Mouse (Mus musculus) hindbrain, embryonic 15.5 days (tissue): ENCODE measurements around the gene Hsd17b7. TPM values are rescaled to one million over a fixed set of nuclear protein-coding genes. Genes with fewer than 3 reads are reported as not detected.

Source experiments
- ATAC-seq: fragments of 200-750 bp; cut with Nextera tagmentation; 2 replicates; pipeline ENCODE4 v1.8.0; 2017; ENCODE audit warnings: low read depth, moderate number of reproducible peaks, moderate TSS enrichment; ENCODE audit not compliant: low FRiP score
- H3K27ac ChIP-seq: fragments of 300-500 bp; sonication (generic); replicated peaks from 2 replicates; pipeline ENCODE4 v1.5.1; 2015; ENCODE audit warnings: mild to moderate bottlenecking, inconsistent platforms
- H3K27me3 ChIP-seq: fragments of 300-500 bp; sonication (generic); 2 replicates; pipeline ENCODE4 v1.6.1; 2015; ENCODE audit warnings: control low read depth, inconsistent platforms
- H3K36me3 ChIP-seq: fragments of 300-500 bp; sonication (generic); 2 replicates; pipeline ENCODE4 v1.6.1; 2015; ENCODE audit warnings: control low read depth, inconsistent platforms
- H3K4me1 ChIP-seq: fragments of 300-500 bp; sonication (generic); replicated peaks from 2 replicates; pipeline ENCODE4 v1.6.1; 2015; ENCODE audit warnings: control low read depth, inconsistent platforms
- H3K4me2 ChIP-seq: fragments of 300-500 bp; sonication (generic); 2 replicates; pipeline ENCODE4 v1.6.1; 2015; ENCODE audit warnings: moderate library complexity, mild to moderate bottlenecking, inconsistent platforms
- H3K4me3 ChIP-seq: fragments of 300-500 bp; sonication (generic); 2 replicates; pipeline ENCODE4 v1.5.1; 2015; ENCODE audit warnings: mild to moderate bottlenecking, inconsistent platforms
- H3K9ac ChIP-seq: fragments of 300-500 bp; sonication (generic); 2 replicates; pipeline ENCODE4 v1.6.1; 2015; ENCODE audit warnings: inconsistent platforms
- H3K9me3 ChIP-seq: fragments of 300-500 bp; sonication (generic); 2 replicates; pipeline ENCODE4 v1.6.1; 2016; ENCODE audit warnings: control low read depth, inconsistent platforms
- WGBS: fragments of 180-500 bp; shearing (Covaris S2); methylation state at CpG from one replicate; pipeline ENCODE4 v1.1.7; 2015; 5-methylcytosine and 5-hydroxymethylcytosine counted together
- polyA plus RNA-seq: library from polyadenylated mRNA; unstranded; fragments of >200 nt; fragmentation: Nextera tagmentation; extraction: Ambion mirVana; gene quantifications from 2 replicates; pipeline ENCODE4 v1.2.1, GENCODE M21; 2015

Gene Hsd17b7
- polyA plus RNA-seq, 1 experiment from 2014 or later: 21.3 TPM

GRCm38 (mm10) chr1:169910751-169911150 is 58.3 kb downstream of the Hsd17b7 start:
- H3K9me3 ChIP-seq: no peaks in the 10 kb centered on the region
- no peak for ATAC-seq
- H3K4me2 ChIP-seq: no peak overlapping the region
- no peak overlapping the region for H3K4me3 ChIP-seq
- WGBS: 76% methylated on average over 7 of the region's 7 CpGs
- H3K27ac ChIP-seq: no peak overlapping the region
- H3K9ac ChIP-seq: no peak overlapping the region
- H3K4me1 ChIP-seq: no peaks in the 10 kb centered on the region
- H3K36me3 ChIP-seq: no peaks in the 10 kb centered on the region
- no peaks in the 10 kb centered on the region for H3K27me3 ChIP-seq

DNA sequence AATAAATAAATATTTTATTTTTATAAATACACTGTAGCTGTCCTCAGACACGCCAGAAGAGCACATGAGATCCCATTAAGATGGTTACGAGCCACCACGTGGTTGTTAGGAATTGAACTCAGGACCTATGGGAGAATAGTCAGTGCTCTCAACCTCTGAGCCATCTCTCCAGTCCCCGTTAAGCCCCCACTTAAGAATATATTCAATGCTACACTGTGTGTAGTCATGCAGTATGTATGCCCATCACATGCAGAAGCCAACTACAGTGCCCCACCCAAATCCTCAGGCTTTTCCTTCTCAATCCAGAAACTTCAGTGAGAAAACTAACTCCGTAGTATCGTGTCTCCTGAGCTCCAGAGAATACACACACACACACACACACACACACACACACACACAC is 59.4 kb downstream of the Hsd17b7 start:
- no peak overlapping the region for H3K4me2 ChIP-seq
- H3K9me3 ChIP-seq: no peaks in the 10 kb centered on the region
- no peaks in the 10 kb centered on the region for H3K4me1 ChIP-seq
- no peak overlapping the region for H3K27ac ChIP-seq
- H3K36me3 ChIP-seq: no peaks in the 10 kb centered on the region
- H3K9ac ChIP-seq: no peak overlapping the region
- H3K27me3 ChIP-seq: no peaks in the 10 kb centered on the region
- WGBS: 92% methylated on average over 6 of the region's 6 CpGs
- ATAC-seq: peak; percentile 44; the same call in 1 of the 2 replicates
- H3K4me3 ChIP-seq: no peak overlapping the region

- Histone ChIP-seq H3K9me3 (no peaks in the 10 kb centered on the region), H3K27ac (no peak overlapping the region), H3K4me1 (no peaks in the 10 kb centered on the region), H3K4me2 (no peak overlapping the region), H3K27me3 (no peaks in the 10 kb centered on the region), H3K4me3 (no peak overlapping the region), H3K36me3 (no peaks in the 10 kb centered on the region), H3K9ac (no peak overlapping the region)
- ATAC-seq: peak; percentile 61; the same call in 1 of the 2 replicates
- WGBS: 54% methylated on average over 5 of the region's 5 CpGs
Observed at GRCm38 (mm10) chr1:169909163-169909562, 59.9 kb downstream of the Hsd17b7 start.

GRCm38 (mm10) chr1:169900771-169901336 is 68.2 kb downstream of the Hsd17b7 start:
- ATAC-seq: no peak
- Histone ChIP-seq H3K27ac (no peak overlapping the region), H3K36me3 (no peaks in the 10 kb centered on the region), H3K4me3 (no peak overlapping the region), H3K27me3 (no peaks in the 10 kb centered on the region), H3K4me1 (no peaks in the 10 kb centered on the region), H3K9me3 (no peaks in the 10 kb centered on the region), H3K4me2 (no peak overlapping the region), H3K9ac (no peak overlapping the region)
- 91% methylated on average over 3 of the region's 3 CpGs for WGBS

Other genes with a start within 250 kb of the Hsd17b7 start
- 81.6 and 90.8 TPM in 2 replicates for gene Rgs4, start 221.6 kb downstream of the Hsd17b7 start, polyA plus RNA-seq
- gene Ccdc190, start 40.6 kb downstream of the Hsd17b7 start, polyA plus RNA-seq: 3.2 and 3.4 TPM in 2 replicates
- 9.9 and 10.2 TPM in 2 replicates for gene Ddr2, start 141.5 kb upstream of the Hsd17b7 start, polyA plus RNA-seq
- 61.9 and 62.4 TPM in 2 replicates for gene Uap1, start 205.7 kb upstream of the Hsd17b7 start, polyA plus RNA-seq
- 9.6 TPM in 2 replicates for gene Uhmk1, start 246.2 kb upstream of the Hsd17b7 start, polyA plus RNA-seq